Mouse (Mus musculus): Measurements from ENCODE around the gene Fto.

DNA sequence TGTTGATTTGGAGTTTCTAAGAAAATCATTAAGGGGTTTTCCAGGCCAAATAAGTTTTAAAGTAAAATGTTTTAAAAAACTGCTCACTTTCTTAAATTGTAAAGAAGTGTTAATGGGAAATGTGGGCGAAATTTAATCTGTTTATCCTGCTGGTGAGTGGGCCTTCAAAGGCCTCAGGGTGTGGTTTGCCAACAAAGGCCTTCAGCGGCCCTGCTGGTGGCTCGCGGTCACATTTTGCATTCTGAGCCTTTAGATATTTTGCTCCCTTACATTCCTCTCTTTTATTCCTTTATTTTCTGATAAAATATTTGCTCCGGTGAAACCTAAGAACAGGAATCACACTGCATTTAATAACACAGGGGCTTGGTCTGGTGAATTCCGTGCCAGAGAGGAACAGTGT, 64.0 kb downstream of the Fto start:
- TF ChIP-seq CTCF (conservative IDR thresholded peaks at IDR 0.05; ENCODE audit: low read length): no peak
- no peak for TF ChIP-seq POU5F1 (IDR thresholded peaks at IDR 0.05; ENCODE audit: borderline replicate concordance, low read length)
- no peak for TF ChIP-seq NANOG (IDR thresholded peaks at IDR 0.05; ENCODE audit: borderline replicate concordance, low read length)
